Mouse (Mus musculus) common myeloid progenitor, adult 5-6 weeks (primary cell): ENCODE results near the gene Tial1. TPM values are rescaled to one million over a fixed set of nuclear protein-coding genes. Genes with fewer than 3 reads are reported as not detected.

Source experiments
- ATAC-seq: replicated peaks from 2 replicates; pipeline ENCODE4 v1.8.0; 2016; ENCODE audit warnings: low read depth, mild to moderate bottlenecking, moderate TSS enrichment, inconsistent platforms; ENCODE audit not compliant: poor library complexity, severe bottlenecking
- total RNA-seq: library from RNA; stranded (forward); fragments of 200-1000, 187-1606 nt; gene quantifications from 2 replicates; pipeline ENCODE4 v1.2.3, GENCODE M21; 2017

Gene Tial1
- total RNA-seq: 80.4 and 90.6 TPM in 2 replicates

DNA sequence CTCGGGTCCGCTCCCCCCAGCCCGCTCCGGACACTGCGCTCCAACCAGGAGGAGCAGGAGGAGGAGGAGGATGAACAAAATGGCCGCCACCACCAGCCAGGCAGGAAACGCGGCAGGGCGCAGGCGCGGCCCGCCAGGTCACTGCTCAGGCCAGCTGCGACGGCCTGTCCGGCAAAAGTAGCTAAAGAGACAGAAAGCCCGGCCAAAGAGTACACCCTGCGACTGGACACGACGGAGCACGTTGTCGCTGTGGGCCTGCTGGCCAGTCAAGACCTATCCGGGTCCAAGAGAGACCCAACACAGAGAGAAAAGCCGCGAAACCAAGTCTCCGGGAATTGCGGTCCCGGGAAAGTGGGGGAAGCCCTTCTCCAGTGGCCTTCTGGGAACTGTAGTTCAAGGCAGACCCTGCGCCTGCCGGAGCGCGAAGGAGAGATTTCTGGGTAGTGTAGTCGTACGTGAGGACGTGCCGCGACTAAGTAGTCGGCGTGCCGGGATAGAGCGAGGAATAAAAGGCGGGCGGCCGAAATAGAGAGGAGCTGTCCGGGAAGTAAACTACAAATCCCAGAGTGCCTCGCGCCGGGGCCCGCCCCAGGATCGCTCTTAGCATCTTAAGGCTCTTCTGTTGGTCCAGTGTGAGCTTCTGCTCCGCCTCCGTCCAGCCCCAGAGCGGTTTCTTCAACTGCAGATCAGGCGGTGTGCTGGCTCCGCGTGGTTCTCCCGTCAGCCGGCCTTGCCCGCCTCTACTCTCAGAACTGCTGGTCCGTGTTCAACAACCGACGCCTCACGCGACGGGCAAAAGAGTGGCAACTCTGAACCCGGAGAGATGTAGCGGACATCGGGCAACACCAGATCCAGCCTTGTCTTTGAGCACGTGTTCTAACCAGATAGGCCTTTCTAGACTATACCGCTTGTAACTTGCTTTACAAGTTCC, at the start of gene Tial1:
Gene Tial1, minus strand, starts transcription at position 433 of the 931 bp plus-strand sequence.
- peak; percentile 92 for ATAC-seq

DNA sequence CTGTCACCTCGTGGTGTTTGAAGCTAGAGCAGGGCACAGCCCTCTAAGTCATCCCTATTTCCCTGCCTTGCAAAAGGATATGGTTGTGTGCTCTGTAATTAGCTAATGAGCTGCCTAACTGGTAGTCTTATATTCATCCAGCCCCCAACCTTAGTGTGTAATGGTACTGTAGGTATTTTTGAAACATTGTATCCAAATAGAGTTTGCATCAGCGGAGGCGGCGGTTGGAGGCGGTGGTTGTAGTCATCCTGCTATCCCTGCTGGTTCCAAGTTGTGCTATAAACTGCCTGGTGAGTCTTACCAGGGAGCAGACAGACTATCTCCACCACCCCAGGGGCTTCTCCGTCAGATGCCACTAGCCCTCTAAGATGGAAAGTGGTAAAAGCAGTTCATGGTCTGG, 42.6 kb upstream of the Tial1 start:
- ATAC-seq: no peak

DNA sequence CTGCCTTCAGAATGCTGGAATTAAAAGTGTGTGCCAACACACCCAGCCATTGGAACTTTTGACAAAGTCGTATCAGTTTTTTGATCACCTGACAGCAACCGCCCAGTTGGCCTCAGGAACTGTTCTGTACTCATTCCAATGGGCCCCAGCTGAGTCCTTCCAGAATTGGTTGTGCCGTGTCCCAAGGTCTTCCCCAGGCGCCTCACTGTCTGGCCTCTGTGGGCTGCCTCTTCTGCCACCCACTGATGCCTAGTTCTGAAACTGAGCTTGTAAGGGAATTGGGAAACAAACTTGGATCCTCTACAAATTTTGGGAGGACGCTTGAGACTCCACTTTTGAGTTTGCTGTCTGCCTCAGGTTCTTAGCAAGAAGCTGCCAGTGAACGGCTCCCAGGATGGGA, 38.3 kb upstream of the Tial1 start:
- ATAC-seq: no peak

DNA sequence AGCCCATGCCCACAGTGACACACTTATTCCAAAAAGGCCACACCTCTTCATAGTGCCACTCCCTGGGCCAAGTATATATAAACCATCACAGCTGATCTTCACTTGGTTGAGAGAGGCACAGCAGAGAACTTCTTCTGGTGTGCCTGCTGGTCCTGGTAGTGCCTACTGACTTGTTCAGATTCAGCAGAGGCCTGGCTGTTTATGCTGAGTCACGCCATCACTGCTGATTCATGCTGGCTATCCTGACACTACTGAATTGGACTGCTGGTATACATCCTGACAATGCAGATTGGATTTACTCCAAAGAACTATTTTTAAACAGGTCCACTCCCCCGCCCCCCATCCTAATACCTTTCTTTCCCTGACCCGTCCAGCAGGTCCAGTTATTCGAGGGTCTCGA, 33.0 kb upstream of the Tial1 start:
- no peak for ATAC-seq

DNA sequence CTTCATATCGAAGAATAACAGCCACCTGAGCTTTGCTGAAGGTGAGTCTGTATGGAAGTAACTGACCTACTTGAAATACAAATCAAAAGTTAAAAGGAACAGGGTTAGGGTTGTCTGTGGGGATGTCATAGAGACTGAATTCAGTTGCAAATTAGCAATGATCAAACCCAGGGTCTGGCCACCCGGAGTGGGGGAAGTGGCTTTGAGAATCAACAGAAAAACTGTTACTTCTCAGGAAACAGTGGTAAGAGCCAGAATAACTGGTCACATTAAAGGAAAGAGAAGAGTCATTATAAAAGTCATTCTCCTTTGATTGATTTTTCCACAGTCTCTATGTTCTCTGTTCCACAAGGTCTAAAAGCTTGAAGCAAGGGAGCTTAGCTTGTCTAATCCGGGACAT, 27.5 kb upstream of the Tial1 start:
- no peak for ATAC-seq

DNA sequence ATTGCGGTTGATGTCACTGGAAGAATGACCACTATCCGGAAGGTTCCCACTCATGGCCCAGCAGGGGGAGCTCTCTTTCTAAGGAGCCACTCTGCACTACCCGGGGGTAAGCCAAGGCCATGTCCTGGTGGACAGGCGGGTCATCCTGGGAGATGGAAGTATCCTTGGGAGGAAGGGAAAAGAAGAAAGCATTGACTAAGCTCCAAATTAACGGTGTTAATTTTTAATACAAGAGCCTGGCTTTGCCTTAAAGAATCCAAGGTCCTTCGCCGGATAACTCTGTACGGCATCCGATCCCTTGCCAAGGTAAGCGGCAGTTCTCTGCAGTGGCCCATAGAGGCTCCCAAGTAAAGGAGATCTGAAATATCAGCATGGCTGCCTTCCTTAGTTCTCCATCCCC, 12.8 kb upstream of the Tial1 start:
- peak; percentile 62 for ATAC-seq

DNA sequence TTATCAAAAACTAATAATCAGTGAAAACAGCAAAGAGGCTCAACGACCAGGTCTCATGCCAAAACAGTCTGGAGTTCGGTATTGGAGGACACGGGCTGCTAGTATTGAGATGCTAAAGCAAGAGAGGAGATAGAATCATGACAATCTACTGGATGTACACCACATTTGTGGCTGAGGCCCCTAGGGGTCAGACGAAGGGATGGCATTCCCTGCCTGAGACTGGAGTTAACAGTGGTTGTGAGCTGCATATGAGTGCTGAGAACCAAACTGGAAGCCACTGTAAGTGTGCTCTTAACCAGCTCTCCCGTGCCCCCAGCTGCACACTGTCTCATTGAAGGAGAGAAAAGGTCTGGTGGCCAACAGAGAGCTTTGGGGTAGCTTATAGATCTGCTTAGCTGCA, 889 bp upstream of the Tial1 start:
- ATAC-seq: no peak

DNA sequence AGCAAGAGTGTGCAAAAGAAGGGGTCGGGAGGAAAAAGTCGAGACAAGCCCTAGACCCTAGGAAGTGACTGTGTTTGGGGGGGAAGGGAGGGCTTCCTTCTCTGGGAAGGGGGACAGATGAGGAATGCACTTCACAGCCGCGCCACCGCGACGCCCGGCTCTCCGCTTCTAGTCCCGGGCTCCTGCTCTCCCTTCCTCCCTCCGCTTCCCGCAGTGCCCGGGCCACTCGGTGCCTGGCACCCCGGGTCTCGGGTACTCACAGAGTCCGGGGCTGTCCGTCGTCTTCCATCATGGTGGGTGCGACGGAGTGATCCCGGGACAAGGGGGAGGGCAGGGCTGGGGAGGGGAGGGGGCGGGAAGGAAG, 670 bp downstream of the Tial1 start:
- ATAC-seq: no peak

DNA sequence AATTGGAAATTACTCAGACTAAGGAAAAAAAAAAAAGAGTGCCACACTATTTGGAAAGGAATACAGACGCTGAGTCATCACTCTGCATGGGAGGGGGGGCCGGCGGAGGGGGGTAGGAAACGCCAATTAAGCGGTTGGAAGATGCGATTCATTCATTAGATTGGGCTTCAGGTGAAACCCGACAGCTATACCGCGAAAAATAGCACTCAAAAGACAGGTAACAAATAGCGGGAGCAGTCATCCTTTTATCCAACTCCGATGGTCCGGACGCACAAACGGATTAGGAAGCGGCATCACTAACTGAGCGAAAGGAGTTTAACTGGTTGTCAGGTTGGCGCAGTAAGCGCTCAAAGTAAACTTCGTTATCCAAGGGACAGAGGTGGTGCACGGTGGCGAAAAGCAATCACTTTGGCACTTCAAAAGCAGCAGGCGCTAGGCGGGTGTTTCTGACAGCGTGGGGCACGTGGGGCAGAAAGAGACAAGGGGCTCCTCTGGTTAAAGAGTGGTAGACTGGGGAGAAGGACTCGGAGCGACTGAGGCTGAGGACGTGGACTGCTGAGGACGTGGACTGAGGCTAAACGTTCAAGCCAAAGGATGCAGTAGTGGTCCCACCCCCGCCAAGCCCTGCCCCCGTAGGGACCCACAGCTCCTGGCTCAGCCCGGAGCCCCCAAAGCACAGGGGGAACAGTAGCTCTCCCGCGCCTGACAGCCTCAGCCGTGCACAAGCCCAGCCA, 1.2 kb downstream of the Tial1 start:
- no peak for ATAC-seq

DNA sequence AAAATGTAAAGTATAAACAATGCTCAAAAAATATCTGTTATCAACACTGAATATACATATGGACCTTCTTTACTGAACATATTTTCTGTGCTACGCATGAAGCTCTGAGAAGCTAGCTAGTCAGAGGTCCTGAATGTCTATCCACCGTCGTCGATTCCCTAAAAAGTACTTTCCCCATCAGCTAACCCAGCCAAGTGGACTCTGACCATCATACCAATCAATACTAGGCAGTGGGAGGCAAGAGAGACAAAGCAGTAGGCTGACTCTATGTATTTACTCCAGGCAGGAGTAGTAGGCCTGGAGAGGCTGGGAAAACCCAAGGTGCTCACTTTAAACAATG, 1.8 kb downstream of the Tial1 start:
- ATAC-seq: no peak

DNA sequence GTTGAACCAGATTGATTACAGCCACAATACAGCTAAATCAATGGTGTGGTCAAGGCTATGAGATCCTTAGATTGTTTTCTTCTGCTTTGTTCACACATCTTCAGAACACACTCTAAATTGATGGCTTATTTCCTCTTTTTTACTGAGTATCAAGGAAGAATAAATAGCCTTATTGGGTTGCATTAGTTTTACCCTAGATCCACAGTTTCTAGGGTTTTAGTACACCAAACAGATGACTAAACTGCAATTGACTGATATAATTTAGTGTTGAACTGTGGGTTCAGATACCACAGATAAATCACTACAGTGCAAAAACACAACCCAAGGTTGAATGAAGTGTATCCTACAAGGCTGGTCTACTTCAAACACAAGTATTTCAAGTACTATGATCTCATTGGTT, 3.5 kb downstream of the Tial1 start:
- ATAC-seq: no peak

DNA sequence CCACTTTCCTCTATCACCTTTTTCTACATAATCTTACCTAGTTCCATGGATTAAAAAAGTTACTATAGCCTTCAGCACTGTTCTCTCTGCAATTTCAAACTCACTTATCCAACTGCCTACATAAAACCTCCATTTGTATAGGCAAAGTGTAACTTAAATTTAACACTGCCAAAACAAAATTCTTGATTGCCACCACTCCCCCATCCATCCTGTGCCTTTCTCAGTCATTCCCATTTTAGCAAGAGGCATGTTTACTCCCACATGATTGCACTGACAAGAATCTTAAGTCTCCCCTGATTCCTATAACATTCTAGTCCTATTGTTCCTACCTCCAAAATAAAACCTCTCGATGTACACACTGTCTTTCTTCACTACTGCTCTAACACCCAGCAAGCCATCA, 8.8 kb downstream of the Tial1 start:
- no peak for ATAC-seq

DNA sequence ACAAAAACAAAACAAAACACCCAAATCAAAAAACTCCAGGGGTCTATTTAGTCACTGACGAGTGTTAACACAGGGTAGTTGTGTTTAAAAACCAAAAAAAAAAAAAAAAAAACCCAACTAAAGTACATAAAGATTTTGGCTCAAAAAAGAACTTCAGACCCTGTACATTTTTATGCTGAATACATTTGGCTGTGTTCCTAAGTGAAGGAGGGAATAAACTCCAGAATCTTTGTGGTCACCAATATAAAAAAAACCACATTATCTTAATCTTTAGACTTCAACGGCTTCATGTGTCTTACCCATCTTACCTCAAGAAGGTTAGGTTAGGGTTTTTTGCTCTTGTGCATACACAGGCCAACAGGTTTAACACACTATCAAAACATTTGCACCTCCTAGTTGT, 20.9 kb downstream of the Tial1 start:
- ATAC-seq: no peak

DNA sequence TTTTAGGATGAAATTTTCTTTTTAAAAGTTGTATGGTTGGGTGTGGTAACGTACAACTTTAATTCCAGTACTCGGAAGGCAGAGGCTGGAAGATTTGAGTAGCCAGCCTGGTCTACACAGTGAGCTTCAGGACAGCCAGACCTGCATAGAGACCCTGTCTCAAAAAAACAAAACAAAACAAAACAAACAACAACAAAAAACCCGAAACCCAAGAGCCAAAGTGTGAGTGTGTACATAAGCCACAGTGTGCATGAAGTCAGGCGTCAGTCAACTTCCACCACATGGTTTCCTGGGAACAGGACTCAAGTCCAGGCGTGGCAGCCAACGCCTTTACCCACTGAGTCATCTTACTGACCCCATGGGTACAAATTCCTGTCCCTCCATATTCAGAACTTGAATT, 22.3 kb downstream of the Tial1 start:
- no peak for ATAC-seq

DNA sequence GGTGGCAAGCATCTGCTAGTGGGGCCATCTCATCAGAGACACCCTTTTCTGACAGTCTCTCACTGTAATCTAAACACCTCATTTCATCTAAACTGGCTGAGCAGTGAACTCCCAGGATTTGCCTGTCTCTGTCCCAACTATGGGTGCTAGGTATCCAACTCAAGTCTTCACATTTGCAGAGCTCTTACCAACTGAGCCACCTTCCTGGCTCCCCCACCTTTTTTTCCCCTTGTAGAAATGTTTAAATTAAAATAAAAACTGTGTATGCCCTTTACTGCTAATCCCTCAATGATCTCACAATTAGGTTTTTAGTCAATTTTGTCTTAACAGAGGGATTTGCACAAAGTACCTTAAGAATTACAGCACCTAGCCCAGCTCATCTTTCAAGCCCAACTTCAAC, 23.4 kb downstream of the Tial1 start:
- no peak for ATAC-seq

DNA sequence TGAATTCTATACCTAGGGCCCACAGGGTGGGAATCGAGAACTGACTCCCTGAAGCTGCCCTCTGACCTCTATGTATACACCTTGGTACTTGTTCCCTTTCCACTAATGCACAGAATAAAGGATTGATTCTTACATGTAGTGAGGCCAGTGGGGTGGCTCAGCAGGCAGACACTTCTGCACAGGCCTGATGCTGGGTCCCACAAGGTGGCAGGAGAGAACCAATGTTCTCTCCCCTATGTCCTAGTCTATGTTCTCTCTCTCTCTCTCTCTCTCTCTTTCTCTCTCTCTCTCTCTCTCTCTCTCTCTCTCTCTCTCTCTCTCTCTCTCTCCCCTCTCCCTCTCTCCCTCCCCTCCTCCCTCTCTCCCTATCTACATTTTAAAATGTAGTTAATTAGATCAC, 28.3 kb downstream of the Tial1 start:
- no peak for ATAC-seq

DNA sequence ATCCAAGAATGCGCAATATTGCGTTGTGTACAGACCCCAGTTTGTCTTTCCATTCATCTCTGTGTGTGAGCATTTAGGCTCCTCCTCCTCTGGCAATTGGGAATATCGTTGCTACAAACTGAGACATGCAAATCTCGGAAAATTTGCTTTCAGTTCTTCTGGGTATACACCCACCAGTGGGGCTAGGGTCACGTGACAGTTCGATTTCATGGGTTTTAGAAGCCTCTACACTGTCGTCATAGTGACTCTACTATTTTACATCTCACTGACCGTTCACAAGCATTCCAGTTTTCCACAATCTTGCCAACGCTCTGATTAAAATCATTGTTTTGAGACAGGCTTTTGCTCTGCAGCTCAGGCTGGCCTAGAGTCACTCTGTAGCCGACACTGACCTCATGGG, 28.9 kb downstream of the Tial1 start:
- no peak for ATAC-seq

DNA sequence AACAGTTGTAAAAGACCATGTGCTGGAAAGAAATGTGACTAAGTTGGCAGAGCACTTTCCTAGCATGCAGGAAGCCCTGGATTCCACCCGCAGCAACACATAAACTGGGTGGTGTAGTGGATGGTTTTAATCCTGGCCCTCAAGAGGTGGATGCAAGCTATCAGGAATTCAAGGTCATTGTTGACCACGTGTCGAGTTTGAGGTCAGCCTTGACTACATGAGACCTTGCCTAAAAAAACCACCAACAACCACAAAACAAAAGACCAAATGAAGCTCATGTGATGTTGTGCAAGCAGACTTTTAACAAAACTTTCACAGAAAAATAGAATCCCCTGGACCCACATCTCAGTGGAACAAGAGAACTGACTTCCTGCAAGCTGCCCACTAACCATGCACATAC, 39.0 kb downstream of the Tial1 start:
- ATAC-seq: no peak

DNA sequence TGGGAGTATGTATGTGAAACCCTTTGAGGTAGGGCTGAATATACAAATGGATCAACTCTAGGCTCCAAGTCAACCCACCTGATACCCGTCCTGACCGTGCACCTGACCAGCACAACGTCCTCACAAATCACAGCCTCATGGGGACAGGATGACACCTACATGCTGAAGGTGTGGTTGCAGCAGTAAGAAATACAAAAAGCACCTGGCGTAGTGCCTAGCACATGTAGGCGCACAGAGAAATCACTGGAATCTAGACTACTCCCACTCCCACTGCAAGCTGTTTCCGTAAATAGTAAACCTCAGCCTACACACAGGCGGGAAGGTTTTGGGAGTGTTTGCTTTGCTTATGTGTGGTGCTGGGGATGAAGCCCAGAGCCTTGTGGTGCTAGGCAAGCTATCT, 39.8 kb downstream of the Tial1 start:
- ATAC-seq: no peak

DNA sequence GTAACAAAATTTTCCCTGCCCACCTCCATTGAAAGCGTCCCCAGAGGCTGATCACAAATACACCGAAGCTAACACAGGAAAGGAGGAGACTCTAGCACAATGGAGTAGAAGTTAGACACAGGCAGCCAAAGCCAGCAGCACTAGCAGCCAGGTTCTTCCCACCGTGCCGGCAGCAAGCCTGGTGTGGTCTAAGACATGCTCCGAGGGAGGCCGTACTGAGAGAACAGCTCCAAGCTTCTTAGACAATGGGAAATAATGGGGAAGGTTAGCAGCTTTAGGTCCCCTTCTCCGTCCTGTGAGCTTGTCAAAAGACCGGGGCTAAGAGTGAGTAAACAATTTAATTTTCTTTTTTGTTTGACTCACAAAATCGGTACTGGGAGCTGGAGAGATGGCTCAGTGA, 41.8 kb downstream of the Tial1 start:
- ATAC-seq: no peak

DNA sequence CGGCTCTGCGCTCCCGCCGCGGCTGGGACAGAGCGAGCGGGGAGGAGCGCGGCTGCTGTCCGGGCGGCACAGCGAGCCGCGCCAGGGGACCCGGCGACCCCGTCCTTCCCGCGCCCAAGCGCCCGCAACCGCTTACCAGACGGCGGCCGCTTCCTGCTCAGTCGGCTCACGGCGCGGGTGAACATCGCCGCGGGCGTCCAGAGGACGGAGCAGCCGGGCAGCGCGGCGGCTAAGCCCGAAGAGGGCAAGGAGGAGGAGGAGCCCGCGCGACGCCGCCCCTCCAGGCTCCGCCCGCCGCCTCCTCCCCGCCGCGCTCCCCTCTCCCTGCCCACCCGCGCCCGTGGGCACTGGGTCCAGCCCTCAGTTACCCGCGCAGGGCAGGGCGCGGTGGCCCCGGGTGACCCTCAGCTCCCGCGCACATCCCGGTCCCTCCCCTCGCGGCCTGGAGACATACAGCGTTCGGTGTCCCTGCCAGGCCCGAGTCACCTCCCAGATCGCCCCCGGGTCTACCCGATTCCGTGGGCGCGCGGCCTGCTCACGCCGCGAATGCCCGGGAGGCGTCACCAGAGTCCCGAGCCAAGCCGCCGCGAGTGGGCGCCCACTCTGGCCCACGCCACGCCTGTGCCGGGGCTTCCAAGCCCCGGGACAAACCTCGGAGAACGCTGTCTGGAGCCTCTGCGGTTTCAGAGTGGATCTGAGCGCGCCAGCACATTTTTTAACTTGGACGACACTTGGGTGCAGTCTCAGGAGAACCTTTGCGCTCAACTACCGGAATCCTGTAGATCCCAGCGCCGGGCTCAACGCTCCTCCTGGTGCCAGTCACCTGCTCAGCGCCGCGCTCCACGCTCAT, 43.4 kb downstream of the Tial1 start, which contains the start of gene Rgs10:
Gene Rgs10, minus strand, starts transcription at position 829 of the 850 bp plus-strand sequence.
- peak; percentile 26 for ATAC-seq
